Mouse (Mus musculus) B cell, adult 2 months (primary cell): ENCODE measurements around the gene Dync1li2.

Source experiments
- DNase-seq, 2 experiments: peaks; one replicate each; pipeline ENCODE4 v3.0.0; 2022

Gene Dync1li2

DNA sequence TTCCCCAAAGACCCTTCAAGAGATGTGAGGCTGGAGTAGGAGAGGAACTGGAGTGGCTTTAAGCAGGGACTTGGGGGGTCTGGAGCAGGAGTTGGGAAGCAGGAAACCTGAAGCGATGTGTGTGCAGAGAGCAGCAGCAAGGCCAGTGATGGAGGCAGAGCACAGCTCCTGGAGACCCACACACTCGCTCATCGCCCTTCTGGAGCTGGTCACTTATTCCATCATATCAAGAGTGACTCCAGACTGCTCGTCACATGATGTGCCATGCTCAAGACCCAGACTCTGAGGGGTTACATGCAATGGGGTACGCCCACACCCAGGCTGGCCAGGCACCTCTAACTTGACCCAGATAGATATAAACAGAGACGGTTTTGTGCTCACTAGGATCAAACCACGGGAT, 62.6 kb downstream of the Dync1li2 start:
- no peak for DNase-seq

GRCm38 (mm10) chr8:104379301-104379836, 63.5 kb downstream of the Dync1li2 start:
- no peak for DNase-seq

DNA sequence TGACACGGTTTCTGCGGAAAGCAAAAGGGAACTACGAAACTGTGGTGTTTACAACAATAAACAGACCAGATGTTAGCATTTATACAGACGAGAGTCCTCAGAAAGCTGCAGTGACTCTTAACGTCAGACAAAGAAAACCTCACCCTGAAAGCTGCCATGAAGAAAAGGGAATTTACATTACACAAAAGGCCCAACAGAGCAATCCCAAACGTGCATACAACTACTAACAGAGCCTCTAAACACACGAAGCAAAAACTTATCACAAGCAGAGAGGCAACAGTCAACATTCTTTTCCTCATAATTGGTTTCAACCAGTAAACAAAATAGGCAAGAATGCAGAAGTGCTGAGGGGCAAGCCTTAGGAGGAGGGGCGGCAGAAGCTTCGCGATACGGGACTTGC, 66.2 kb downstream of the Dync1li2 start:
- DNase-seq: no peak

DNA sequence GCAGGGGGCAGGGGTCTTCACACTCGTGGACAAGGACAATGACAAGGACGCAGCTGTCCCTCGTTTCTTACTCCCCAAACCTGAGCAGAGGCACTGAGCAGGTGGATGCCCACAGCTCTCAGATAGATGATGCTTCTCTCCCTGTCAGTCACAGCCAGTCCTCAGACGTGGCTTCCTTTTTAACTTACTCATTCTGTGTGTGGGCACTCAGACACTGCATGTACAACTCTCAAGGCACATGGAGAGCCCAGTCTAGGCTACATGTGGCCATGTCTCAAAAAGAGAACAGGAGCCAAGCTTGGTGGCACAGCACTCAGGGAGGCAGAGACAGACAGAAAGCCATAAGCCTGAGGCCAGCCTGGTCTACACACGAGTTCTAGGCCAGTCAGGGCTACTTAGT, 66.9 kb downstream of the Dync1li2 start:
- no peak for DNase-seq

- DNase-seq: no peak
Observed at GRCm38 (mm10) chr8:104374864-104375846, 67.7 kb downstream of the Dync1li2 start.

DNA sequence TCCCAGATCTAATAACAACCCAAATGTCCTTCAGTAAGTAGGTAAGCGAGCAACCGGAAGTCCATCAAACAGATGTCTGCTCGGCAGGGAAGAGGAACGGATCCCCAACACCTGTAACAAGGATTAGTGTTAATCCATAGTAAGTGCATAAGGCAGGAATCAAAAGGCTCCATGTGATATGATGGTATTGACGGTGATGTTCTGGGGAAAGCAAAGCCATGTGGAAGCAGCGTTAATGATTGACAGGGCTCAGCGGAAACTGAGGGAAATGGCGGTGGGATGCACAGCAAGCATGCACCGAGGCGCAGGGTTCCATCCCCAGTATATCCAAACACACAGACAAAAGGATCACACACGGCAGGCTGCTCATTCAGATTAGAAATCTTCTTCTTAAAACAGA, 68.6 kb downstream of the Dync1li2 start:
- no peak for DNase-seq

GRCm38 (mm10) chr8:104373779-104374178, 69.1 kb downstream of the Dync1li2 start:
- DNase-seq: peak; percentile 3 to 8

DNA sequence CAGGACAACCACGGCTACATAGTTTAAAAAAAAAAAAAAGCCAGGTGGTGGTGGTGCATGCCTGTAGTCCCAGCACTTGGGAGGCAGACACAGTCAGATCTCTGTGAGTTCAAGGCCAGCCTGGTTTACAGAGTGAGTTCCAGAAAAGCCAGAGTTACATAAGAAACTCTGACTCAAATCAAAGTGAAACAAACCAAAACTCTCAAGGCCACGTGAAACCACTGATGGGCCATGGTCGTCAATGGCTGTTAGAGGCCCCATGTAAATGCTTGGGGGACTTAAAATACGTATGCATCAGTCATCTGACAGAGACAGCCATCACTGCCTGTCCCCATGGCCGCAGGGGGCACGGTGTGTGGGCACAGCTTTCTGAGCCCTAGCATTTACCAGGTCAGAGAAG, 71.7 kb downstream of the Dync1li2 start:
- no peak for DNase-seq

DNA sequence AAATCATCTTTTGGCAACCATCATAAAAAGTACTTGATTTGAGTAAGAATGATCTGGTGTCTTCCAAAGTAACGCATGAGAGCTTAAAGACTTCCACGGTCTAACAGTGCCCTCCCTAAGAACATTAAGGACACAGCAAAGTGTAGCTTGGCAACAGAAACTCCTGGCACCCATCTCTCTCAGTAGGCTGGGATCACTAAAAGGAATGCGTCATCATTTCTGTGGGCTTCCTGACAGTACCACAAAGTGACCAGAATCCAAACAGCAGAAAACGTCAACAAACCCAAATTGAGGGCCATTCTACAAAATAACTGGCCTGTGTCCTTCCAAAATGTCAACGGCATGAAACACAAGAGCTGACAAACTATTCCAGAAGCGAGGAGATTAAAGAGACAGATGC, 72.8 kb downstream of the Dync1li2 start:
- no peak for DNase-seq

GRCm38 (mm10) chr8:104369591-104369990, 73.3 kb downstream of the Dync1li2 start:
- no peak for DNase-seq
